Mouse (Mus musculus) midbrain, postnatal 0 days (tissue): ENCODE data around the gene Cenpf. TPM values are rescaled to one million over a fixed set of nuclear protein-coding genes. Genes with fewer than 3 reads are reported as not detected.
A peak's percentile ranks its signal among the peaks of the same experiment; 100 is the strongest.

Experiments used
- ATAC-seq: fragments of 200-750 bp; cut with Nextera tagmentation; 2 replicates; pipeline ENCODE4 v1.8.0; 2017; ENCODE audit warnings: moderate number of reproducible peaks, mild to moderate bottlenecking, moderate TSS enrichment, moderate library complexity; ENCODE audit not compliant: low FRiP score
- DNase-seq: peaks from one replicate; pipeline ENCODE4 v3.0.0-alpha.2; 2015; ENCODE audit warnings: low spot score
- H3K27ac ChIP-seq: fragments of 300-500 bp; sonication (generic); 2 replicates; pipeline ENCODE4 v1.5.1; 2014; ENCODE audit warnings: low read depth, mild to moderate bottlenecking, low read length, mixed read lengths
- H3K27me3 ChIP-seq: fragments of 300-500 bp; sonication (generic); 2 replicates; pipeline ENCODE4 v1.6.1; 2014; ENCODE audit warnings: low read length, control low read depth, mixed read lengths; ENCODE audit not compliant: insufficient read depth
- H3K36me3 ChIP-seq: fragments of 300-500 bp; sonication (generic); 2 replicates; pipeline ENCODE4 v1.6.1; 2014; ENCODE audit warnings: low read length, control low read depth, mixed read lengths; ENCODE audit not compliant: insufficient read depth
- H3K4me1 ChIP-seq: fragments of 300-500 bp; sonication (generic); 2 replicates; pipeline ENCODE4 v1.6.1; 2014; ENCODE audit warnings: mild to moderate bottlenecking, control low read depth, antibody characterized with exemption, low read length, mixed read lengths; ENCODE audit not compliant: insufficient read depth
- H3K4me2 ChIP-seq: fragments of 300-500 bp; sonication (generic); 2 replicates; pipeline ENCODE4 v1.6.1; 2014; ENCODE audit warnings: low read depth, mild to moderate bottlenecking, low read length, mixed read lengths; ENCODE audit not compliant: poor library complexity, severe bottlenecking
- H3K4me3 ChIP-seq: fragments of 300-500 bp; sonication (generic); 2 replicates; pipeline ENCODE4 v1.5.1; 2014; ENCODE audit warnings: low read depth, mild to moderate bottlenecking, low read length, moderate library complexity
- H3K9ac ChIP-seq: fragments of 300-500 bp; sonication (generic); replicated peaks from 2 replicates; pipeline ENCODE4 v1.6.1; 2014; ENCODE audit warnings: mild to moderate bottlenecking, low read length, moderate library complexity, mixed read lengths; ENCODE audit not compliant: poor library complexity, severe bottlenecking
- H3K9me3 ChIP-seq: fragments of 300-500 bp; sonication (generic); 2 replicates; pipeline ENCODE4 v1.6.1; 2016; ENCODE audit warnings: low read length, control low read depth
- CTCF ChIP-seq: IDR thresholded peaks from 2 replicates; pipeline ENCODE4 v1.5.1; 2016; ENCODE audit warnings: antibody characterized with exemption, mild to moderate bottlenecking
- WGBS: fragments of 180-500 bp; shearing (Covaris S2); extraction: QIAGEN DNeasy Blood & Tissue Kit; methylation state at CpG from one replicate; pipeline ENCODE4 v1.1.7; 2014; 5-methylcytosine and 5-hydroxymethylcytosine counted together
- polyA plus RNA-seq: library from polyadenylated mRNA; unstranded; fragments of >200 nt; fragmentation: Nextera tagmentation; extraction: Ambion mirVana; gene quantifications from 2 replicates; pipeline ENCODE4 v1.2.1, GENCODE M21; 2015
- total RNA-seq: library from RNA; depleted of rRNA; stranded (reverse); fragments of >200 nt; gene quantifications from 2 replicates; pipeline ENCODE4 v1.2.3, GENCODE M21; 2014

Gene Cenpf
- total and polyA plus RNA-seq, 2 experiments from 2014 or later = 3.0 to 6.8 TPM

DNA sequence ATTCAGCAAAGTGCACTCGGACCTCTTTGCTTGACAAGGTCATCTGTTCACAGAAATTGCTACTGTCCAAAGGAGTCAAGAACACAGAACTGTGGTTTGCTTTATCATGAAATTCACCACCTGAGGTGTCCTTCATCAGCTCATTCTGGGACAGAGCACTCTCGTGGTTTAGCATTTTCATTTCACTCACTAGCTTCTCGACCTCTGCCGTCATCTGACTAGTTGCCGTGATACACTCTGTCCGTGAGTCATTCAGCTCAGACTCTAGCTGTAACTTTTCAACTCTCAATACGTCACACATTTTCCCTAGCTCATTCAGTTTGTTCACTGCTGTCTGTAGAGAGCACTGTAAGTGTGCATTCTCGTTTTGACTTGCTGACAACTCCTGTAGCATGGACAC, 30.5 kb downstream of the Cenpf start:
- Histone ChIP-seq H3K4me3 (no peak overlapping the region), H3K4me2 (no peak overlapping the region), H3K9me3 (no peaks in the 10 kb centered on the region), H3K36me3 (no peaks in the 10 kb centered on the region), H3K9ac (no peak overlapping the region), H3K27me3 (no peaks in the 10 kb centered on the region), H3K27ac (no peak overlapping the region), H3K4me1 (no peaks in the 10 kb centered on the region)
- DNase-seq (no peak), ATAC-seq (no peak)
- no peak for TF ChIP-seq CTCF
- 92% methylated on average over 8 of the region's 8 CpGs for WGBS

GRCm38 (mm10) chr1:189653746-189654145, 34.1 kb downstream of the Cenpf start:
- Histone ChIP-seq H3K9me3 (no peaks in the 10 kb centered on the region), H3K4me3 (no peak overlapping the region), H3K27ac (no peak overlapping the region), H3K27me3 (no peaks in the 10 kb centered on the region), H3K4me1 (no peaks in the 10 kb centered on the region), H3K4me2 (no peak overlapping the region), H3K9ac (no peak overlapping the region), H3K36me3 (no peaks in the 10 kb centered on the region)
- no peak for TF ChIP-seq CTCF
- no peak for ATAC-seq
- 93% methylated on average over 3 of the region's 3 CpGs for WGBS
- no peak for DNase-seq

GRCm38 (mm10) chr1:189646597-189646996, 41.3 kb downstream of the Cenpf start:
- Histone ChIP-seq H3K9me3 (no peaks in the 10 kb centered on the region), H3K4me2 (no peak overlapping the region), H3K27ac (no peak overlapping the region), H3K27me3 (no peaks in the 10 kb centered on the region), H3K4me1 (no peaks in the 10 kb centered on the region), H3K4me3 (no peak overlapping the region), H3K36me3 (no peaks in the 10 kb centered on the region), H3K9ac (no peak overlapping the region)
- ATAC-seq (no peak), DNase-seq (peak; percentile 60)
- peak; percentile 81 for TF ChIP-seq CTCF
- 85% methylated on average over 6 of the region's 6 CpGs for WGBS

DNA sequence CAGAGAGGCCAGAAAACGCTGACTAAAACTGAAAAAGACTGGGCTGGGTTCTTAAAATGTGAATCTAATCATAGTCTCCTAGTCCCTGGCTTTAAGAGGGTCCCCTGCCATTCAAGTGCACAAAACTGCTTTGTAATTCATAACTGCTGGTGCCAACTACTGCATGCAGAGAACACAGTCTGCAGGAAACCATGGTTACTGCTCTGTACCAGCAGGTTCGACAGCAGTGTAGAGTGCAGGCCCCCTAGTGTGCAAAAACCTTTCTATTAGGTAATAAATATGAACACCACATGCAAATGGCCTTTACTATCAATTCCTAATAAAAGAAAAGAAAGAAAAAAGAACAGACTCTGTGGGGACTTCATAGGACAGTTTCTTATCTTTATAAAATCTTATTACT, 42.5 kb downstream of the Cenpf start:
- ATAC-seq (peak; percentile 91), DNase-seq (peak; percentile 83)
- H3K4me2 ChIP-seq = no peak overlapping the region
- H3K27me3 ChIP-seq = no peaks in the 10 kb centered on the region
- no peak overlapping the region for H3K4me3 ChIP-seq
- no peak overlapping the region for H3K9ac ChIP-seq
- TF ChIP-seq CTCF = peak; percentile 75
- H3K4me1 ChIP-seq = no peaks in the 10 kb centered on the region
- H3K9me3 ChIP-seq = no peaks in the 10 kb centered on the region
- no peaks in the 10 kb centered on the region for H3K36me3 ChIP-seq
- 23% methylated on average over 2 of the region's 2 CpGs for WGBS
- H3K27ac ChIP-seq = peak overlapping the region; percentile 67

DNA sequence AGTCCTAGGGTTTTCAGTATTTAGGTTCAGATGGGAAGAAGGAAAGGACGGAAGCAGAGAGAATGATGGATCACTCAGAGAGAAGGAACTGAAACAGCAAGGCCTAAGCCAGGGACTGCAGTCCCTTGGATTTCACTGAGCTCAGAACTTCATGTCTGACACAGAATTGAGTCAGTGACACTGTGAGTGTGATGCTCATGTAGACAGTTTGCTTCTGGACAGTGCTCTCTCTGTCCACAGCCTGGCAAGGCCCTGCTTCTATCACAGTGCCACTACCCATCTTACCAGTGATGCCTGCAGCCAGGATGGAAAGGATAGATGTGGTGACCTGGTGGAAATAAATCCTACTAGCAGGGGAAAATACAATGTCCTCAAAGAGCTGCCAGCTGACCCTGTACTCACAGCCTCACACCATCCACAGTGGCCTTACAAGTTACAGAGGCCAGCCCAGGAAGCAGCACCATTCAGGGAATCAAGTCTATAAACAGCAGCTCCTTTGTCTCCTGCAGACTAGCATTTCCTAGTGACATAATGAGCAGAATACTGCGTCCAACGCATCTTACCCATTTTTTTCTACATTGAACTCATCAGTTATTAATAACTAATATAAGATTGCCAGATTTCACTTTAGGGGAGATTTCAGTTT, 43.1 kb downstream of the Cenpf start:
- H3K27ac ChIP-seq = peak overlapping the region; percentile 67

DNA sequence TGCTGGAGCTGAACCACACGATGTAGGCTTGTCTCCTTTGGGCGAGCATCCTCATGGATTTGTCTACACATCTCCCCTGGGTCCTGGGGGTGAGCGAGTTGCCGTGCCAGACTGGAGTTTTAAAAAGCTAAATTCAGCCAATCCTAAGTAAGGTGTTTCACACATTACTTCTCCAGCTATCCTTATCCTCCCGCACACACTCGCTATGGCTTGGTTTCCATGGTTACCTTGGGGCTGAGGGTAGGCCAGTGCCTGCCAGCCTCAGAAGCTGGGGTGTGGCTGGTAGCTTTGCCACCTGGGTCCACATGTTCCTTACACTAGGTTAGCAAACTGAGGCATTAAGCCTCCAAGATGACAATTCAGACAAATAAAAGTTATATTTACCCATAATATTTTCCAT, 48.3 kb downstream of the Cenpf start:
- Histone ChIP-seq H3K9ac (no peak overlapping the region), H3K4me2 (no peak overlapping the region), H3K27me3 (no peaks in the 10 kb centered on the region), H3K4me1 (no peaks in the 10 kb centered on the region), H3K9me3 (no peaks in the 10 kb centered on the region), H3K36me3 (no peaks in the 10 kb centered on the region), H3K4me3 (no peak overlapping the region), H3K27ac (no peak overlapping the region)
- no peak for TF ChIP-seq CTCF
- DNase-seq (no peak), ATAC-seq (no peak)
- 63% methylated on average over 6 of the region's 6 CpGs for WGBS

More for the DNA sequence above, 43.1 kb downstream of the Cenpf start:
- 0 out of 2 replicates have a peak overlapping the region, but pooled peaks have one; percentile 1 for H3K9ac ChIP-seq
- DNase-seq = peak; percentile 43
- TF ChIP-seq CTCF = no peak
- H3K4me1 ChIP-seq = no peaks in the 10 kb centered on the region
- H3K27me3 ChIP-seq = no peaks in the 10 kb centered on the region
- 44% methylated on average over 3 of the region's 3 CpGs for WGBS
- H3K9me3 ChIP-seq = no peaks in the 10 kb centered on the region
- no peaks in the 10 kb centered on the region for H3K36me3 ChIP-seq
- ATAC-seq = peak; percentile 68
- H3K4me3 ChIP-seq = no peak overlapping the region
- no peak overlapping the region for H3K4me2 ChIP-seq
